Mouse (Mus musculus): ENCODE results near the gene Zdhhc4. TPM values are rescaled to one million over a fixed set of nuclear protein-coding genes. Genes with fewer than 3 reads are reported as not detected.

The Zdhhc4 gene
- polyA plus RNA-seq, 1 experiment = 36.2 TPM

GRCm38 (mm10) chr5:143308825-143309224, 20.2 kb downstream of the Zdhhc4 start:
- Histone ChIP-seq H3K4me3 (ENCODE audit: insufficient read depth, low read length) (no peak overlapping the region), H3K27ac (ENCODE audit: insufficient read depth, low read depth, low read length) (no peak overlapping the region), H3K4me1 (ENCODE audit: control insufficient read depth, insufficient read depth, low read length) (peaks cover 8% of the 10 kb centered on the region)
- TF ChIP-seq POLR2A (IDR thresholded peaks at IDR 0.05; ENCODE audit: borderline replicate concordance, low read depth, low read length) (no peak), CTCF (IDR thresholded peaks at IDR 0.05; ENCODE audit: low read depth, low read length) (no peak)

- TF ChIP-seq POLR2A (IDR thresholded peaks at IDR 0.05; ENCODE audit: borderline replicate concordance, low read depth, low read length) = no peak
- TF ChIP-seq CTCF (IDR thresholded peaks at IDR 0.05; ENCODE audit: low read depth, low read length) = no peak
- H3K4me3 ChIP-seq (ENCODE audit: insufficient read depth, low read length) = no peak overlapping the region
- H3K4me1 ChIP-seq (ENCODE audit: control insufficient read depth, insufficient read depth, low read length) = no peaks in the 10 kb centered on the region
- H3K27ac ChIP-seq (ENCODE audit: insufficient read depth, low read depth, low read length) = no peak overlapping the region
Observed at GRCm38 (mm10) chr5:143304251-143304650, 24.8 kb downstream of the Zdhhc4 start.

GRCm38 (mm10) chr5:143301296-143301695, 27.8 kb downstream of the Zdhhc4 start:
- no peak for TF ChIP-seq POLR2A (IDR thresholded peaks at IDR 0.05; ENCODE audit: borderline replicate concordance, low read depth, low read length)
- peak; percentile 32; the same call in 1 of the 2 replicates for TF ChIP-seq CTCF (IDR thresholded peaks at IDR 0.05; ENCODE audit: low read depth, low read length)
- H3K4me1 ChIP-seq (ENCODE audit: control insufficient read depth, insufficient read depth, low read length) = no peaks in the 10 kb centered on the region
- no peak overlapping the region for H3K27ac ChIP-seq (ENCODE audit: insufficient read depth, low read depth, low read length)
- no peak overlapping the region for H3K4me3 ChIP-seq (ENCODE audit: insufficient read depth, low read length)

DNA sequence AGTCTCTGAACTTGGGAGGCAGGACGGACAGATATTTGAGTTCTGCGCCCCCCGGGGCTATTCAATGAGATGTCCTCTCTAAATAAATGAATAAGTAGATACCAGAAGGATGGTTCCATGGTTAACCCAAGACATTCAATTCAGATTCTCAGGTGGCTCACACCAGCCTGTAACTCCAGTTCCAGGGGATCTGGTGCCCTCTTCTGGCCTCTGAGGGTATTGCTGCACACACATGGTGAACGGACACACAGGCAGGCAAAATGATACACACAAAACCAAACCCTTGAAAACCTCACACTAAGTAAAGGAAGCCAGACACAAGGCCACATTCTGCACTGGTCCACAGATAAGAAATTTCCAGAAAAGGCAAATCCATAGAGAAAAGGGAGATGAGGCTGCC, 29.4 kb downstream of the Zdhhc4 start:
- TF ChIP-seq POLR2A (IDR thresholded peaks at IDR 0.05; ENCODE audit: borderline replicate concordance, low read depth, low read length) (no peak), CTCF (IDR thresholded peaks at IDR 0.05; ENCODE audit: low read depth, low read length) (peak; percentile 60)
- H3K27ac ChIP-seq (ENCODE audit: insufficient read depth, low read depth, low read length) = no peak overlapping the region
- no peaks in the 10 kb centered on the region for H3K4me1 ChIP-seq (ENCODE audit: control insufficient read depth, insufficient read depth, low read length)
- no peak overlapping the region for H3K4me3 ChIP-seq (ENCODE audit: insufficient read depth, low read length)

- H3K4me3 ChIP-seq (ENCODE audit: insufficient read depth, low read length) = no peak overlapping the region
- H3K4me1 ChIP-seq (ENCODE audit: control insufficient read depth, insufficient read depth, low read length) = no peaks in the 10 kb centered on the region
- TF ChIP-seq CTCF (IDR thresholded peaks at IDR 0.05; ENCODE audit: low read depth, low read length) (peak; percentile 47; the same call in 1 of the 2 replicates), POLR2A (IDR thresholded peaks at IDR 0.05; ENCODE audit: borderline replicate concordance, low read depth, low read length) (no peak)
- no peak overlapping the region for H3K27ac ChIP-seq (ENCODE audit: insufficient read depth, low read depth, low read length)
Observed at GRCm38 (mm10) chr5:143298391-143298790, 30.7 kb downstream of the Zdhhc4 start.

DNA sequence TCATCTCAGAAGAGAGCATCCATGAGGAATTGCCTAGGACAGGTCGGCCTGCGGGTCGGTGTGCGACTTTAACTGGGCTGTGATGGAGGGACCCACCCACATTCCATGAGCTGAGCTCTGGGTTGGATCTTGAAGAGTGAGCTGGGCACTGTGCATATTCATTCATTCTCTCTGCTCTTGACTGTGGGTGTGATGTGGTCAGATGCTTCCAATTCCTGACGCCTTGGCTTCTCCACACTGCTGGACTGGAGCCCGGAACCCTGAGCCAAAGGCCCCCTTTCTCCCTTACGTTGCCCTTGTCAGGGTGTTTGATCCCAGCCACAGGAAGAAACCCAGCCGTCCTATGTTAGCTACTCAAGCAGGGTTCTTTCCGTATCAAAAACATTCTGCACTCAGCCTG, 31.1 kb downstream of the Zdhhc4 start:
- Histone ChIP-seq H3K4me3 (ENCODE audit: insufficient read depth, low read length) (no peak overlapping the region), H3K27ac (ENCODE audit: insufficient read depth, low read depth, low read length) (no peak overlapping the region), H3K4me1 (ENCODE audit: control insufficient read depth, insufficient read depth, low read length) (no peaks in the 10 kb centered on the region)
- TF ChIP-seq CTCF (IDR thresholded peaks at IDR 0.05; ENCODE audit: low read depth, low read length) (no peak), POLR2A (IDR thresholded peaks at IDR 0.05; ENCODE audit: borderline replicate concordance, low read depth, low read length) (no peak)

- TF ChIP-seq POLR2A (IDR thresholded peaks at IDR 0.05; ENCODE audit: borderline replicate concordance, low read depth, low read length) = no peak
- TF ChIP-seq CTCF (IDR thresholded peaks at IDR 0.05; ENCODE audit: low read depth, low read length) = no peak
- H3K4me1 ChIP-seq (ENCODE audit: control insufficient read depth, insufficient read depth, low read length) = no peaks in the 10 kb centered on the region
- H3K4me3 ChIP-seq (ENCODE audit: insufficient read depth, low read length) = no peak overlapping the region
- H3K27ac ChIP-seq (ENCODE audit: insufficient read depth, low read depth, low read length) = no peak overlapping the region
Observed at GRCm38 (mm10) chr5:143295330-143295729, 33.7 kb downstream of the Zdhhc4 start.

DNA sequence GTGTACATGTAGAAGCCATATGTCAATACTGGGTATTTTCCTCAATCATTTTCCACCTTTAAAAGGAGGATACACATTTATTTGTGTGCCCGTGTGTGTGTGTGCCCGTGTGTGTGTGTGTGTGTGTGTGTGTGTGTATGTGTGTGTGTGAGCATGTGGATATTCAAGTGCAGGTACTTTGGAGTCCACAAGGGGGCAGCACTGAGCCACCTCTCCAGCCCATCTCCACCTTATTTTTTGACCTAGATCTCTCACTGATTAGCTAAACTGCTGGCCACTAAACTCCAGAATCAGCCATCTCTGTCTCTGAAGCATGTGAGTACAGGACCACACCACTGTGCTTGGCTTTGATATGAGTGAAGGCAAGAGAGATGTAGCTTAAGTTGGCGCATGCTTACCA, 34.2 kb downstream of the Zdhhc4 start:
- no peak overlapping the region for H3K4me3 ChIP-seq (ENCODE audit: insufficient read depth, low read length)
- H3K4me1 ChIP-seq (ENCODE audit: control insufficient read depth, insufficient read depth, low read length) = no peaks in the 10 kb centered on the region
- TF ChIP-seq CTCF (IDR thresholded peaks at IDR 0.05; ENCODE audit: low read depth, low read length) (peak; percentile 43), POLR2A (IDR thresholded peaks at IDR 0.05; ENCODE audit: borderline replicate concordance, low read depth, low read length) (no peak)
- no peak overlapping the region for H3K27ac ChIP-seq (ENCODE audit: insufficient read depth, low read depth, low read length)

DNA sequence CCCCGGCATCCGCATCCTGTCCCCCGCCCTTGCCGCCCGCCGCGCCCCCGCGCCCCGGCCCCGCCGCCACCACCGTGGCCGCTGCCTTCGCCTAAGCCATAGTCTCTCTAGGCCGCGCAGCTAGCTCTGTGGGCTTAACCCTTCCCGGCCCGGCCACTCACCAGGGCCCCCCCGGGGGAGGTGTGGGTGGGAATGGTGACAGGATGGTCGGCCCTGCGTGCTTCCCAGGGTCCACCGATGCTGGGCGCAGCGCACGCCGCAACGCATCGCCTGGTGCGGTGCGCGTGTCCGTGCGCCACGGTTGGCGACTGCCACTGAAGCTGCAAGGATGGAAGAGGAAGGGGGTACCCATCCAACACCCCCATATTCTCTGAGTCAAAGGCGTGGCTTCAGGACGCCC, 35.7 kb downstream of the Zdhhc4 start, which contains the start of gene Zfp853:
Gene Zfp853, minus strand, starts transcription at position 220 of the 400 bp plus-strand sequence.
- Histone ChIP-seq H3K27ac (ENCODE audit: insufficient read depth, low read depth, low read length) (no peak within 1 kb of the TSS), H3K4me1 (ENCODE audit: control insufficient read depth, insufficient read depth, low read length) (peaks cover 6% of the 10 kb centered on the region), H3K4me3 (ENCODE audit: insufficient read depth, low read length) (no peak within 1 kb of the TSS)
- no peak for TF ChIP-seq CTCF (IDR thresholded peaks at IDR 0.05; ENCODE audit: low read depth, low read length)
- TF ChIP-seq POLR2A (IDR thresholded peaks at IDR 0.05; ENCODE audit: borderline replicate concordance, low read depth, low read length) = no peak

DNA sequence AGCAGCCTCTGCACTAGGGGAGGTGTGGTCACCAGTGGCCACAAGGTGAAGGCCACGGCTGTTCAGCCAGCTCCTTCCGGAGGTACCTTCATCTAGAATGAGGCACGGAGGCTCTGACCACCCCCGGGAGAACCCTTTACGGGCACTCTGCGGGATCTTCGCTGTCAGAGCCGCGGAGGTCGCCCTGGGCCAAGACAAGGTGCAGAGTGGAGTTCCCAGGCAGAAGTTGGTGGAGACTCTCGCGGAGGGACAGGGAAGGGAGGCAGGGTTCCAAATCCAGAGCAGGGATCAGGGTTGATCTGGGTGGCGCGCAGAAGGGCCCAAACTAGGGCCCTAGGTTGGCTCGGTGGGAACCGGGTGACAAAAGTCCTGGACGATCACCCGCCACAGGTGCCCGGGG, 36.2 kb downstream of the Zdhhc4 start:
- Histone ChIP-seq H3K4me3 (ENCODE audit: insufficient read depth, low read length) (no peak overlapping the region), H3K27ac (ENCODE audit: insufficient read depth, low read depth, low read length) (no peak overlapping the region), H3K4me1 (ENCODE audit: control insufficient read depth, insufficient read depth, low read length) (peaks cover 8% of the 10 kb centered on the region)
- TF ChIP-seq CTCF (IDR thresholded peaks at IDR 0.05; ENCODE audit: low read depth, low read length) = no peak
- no peak for TF ChIP-seq POLR2A (IDR thresholded peaks at IDR 0.05; ENCODE audit: borderline replicate concordance, low read depth, low read length)

DNA sequence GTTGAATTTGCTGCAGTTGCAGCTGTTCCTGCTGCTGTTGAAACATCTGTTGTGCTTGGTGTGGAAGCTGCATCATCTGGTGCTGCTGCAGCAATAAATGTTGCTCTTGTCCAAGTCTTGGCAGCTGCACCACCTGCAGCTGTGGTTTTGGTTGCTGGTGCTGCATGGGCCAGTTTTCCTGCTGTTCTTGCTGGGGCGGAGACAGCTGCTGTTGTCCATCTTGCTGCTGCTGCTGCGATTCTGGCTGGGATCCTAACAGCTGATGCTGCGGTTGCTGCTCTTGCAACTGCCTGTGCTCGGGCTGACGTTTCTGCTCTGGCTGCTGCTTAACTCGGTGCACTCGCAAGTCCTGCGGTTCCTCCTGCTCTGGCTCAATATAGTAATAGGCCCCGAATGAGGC, 39.8 kb downstream of the Zdhhc4 start:
- no peak overlapping the region for H3K27ac ChIP-seq (ENCODE audit: insufficient read depth, low read depth, low read length)
- no peak for TF ChIP-seq CTCF (IDR thresholded peaks at IDR 0.05; ENCODE audit: low read depth, low read length)
- TF ChIP-seq POLR2A (IDR thresholded peaks at IDR 0.05; ENCODE audit: borderline replicate concordance, low read depth, low read length) = no peak
- peaks cover 8% of the 10 kb centered on the region for H3K4me1 ChIP-seq (ENCODE audit: control insufficient read depth, insufficient read depth, low read length)
- H3K4me3 ChIP-seq (ENCODE audit: insufficient read depth, low read length) = no peak overlapping the region
